Mouse (Mus musculus) midbrain, postnatal 0 days (tissue): Measurements from ENCODE around the gene Ifnar1. TPM values are rescaled to one million over a fixed set of nuclear protein-coding genes. Genes with fewer than 3 reads are reported as not detected.
A peak's percentile ranks its signal among the peaks of the same experiment; 100 is the strongest.
"Not testable (repeated sequence)": the region's sequence is repeated elsewhere in the genome, so short reads cannot be mapped to it uniquely, and the experiment has no call there.

ENCODE experiments used
- ATAC-seq: fragments of 200-750 bp; cut with Nextera tagmentation; 2 replicates; pipeline ENCODE4 v1.8.0; 2017; ENCODE audit warnings: moderate number of reproducible peaks, mild to moderate bottlenecking, moderate TSS enrichment, moderate library complexity; ENCODE audit not compliant: low FRiP score
- DNase-seq: peaks from one replicate; pipeline ENCODE4 v3.0.0-alpha.2; 2015; ENCODE audit warnings: low spot score
- H3K27ac ChIP-seq: fragments of 300-500 bp; sonication (generic); 2 replicates; pipeline ENCODE4 v1.5.1; 2014; ENCODE audit warnings: low read depth, mild to moderate bottlenecking, low read length, mixed read lengths
- H3K27me3 ChIP-seq: fragments of 300-500 bp; sonication (generic); 2 replicates; pipeline ENCODE4 v1.6.1; 2014; ENCODE audit warnings: low read length, control low read depth, mixed read lengths; ENCODE audit not compliant: insufficient read depth
- H3K36me3 ChIP-seq: fragments of 300-500 bp; sonication (generic); 2 replicates; pipeline ENCODE4 v1.6.1; 2014; ENCODE audit warnings: low read length, control low read depth, mixed read lengths; ENCODE audit not compliant: insufficient read depth
- H3K4me1 ChIP-seq: fragments of 300-500 bp; sonication (generic); 2 replicates; pipeline ENCODE4 v1.6.1; 2014; ENCODE audit warnings: mild to moderate bottlenecking, control low read depth, antibody characterized with exemption, low read length, mixed read lengths; ENCODE audit not compliant: insufficient read depth
- H3K4me2 ChIP-seq: fragments of 300-500 bp; sonication (generic); 2 replicates; pipeline ENCODE4 v1.6.1; 2014; ENCODE audit warnings: low read depth, mild to moderate bottlenecking, low read length, mixed read lengths; ENCODE audit not compliant: poor library complexity, severe bottlenecking
- H3K4me3 ChIP-seq: fragments of 300-500 bp; sonication (generic); 2 replicates; pipeline ENCODE4 v1.5.1; 2014; ENCODE audit warnings: low read depth, mild to moderate bottlenecking, low read length, moderate library complexity
- H3K9ac ChIP-seq: fragments of 300-500 bp; sonication (generic); replicated peaks from 2 replicates; pipeline ENCODE4 v1.6.1; 2014; ENCODE audit warnings: mild to moderate bottlenecking, low read length, moderate library complexity, mixed read lengths; ENCODE audit not compliant: poor library complexity, severe bottlenecking
- H3K9me3 ChIP-seq: fragments of 300-500 bp; sonication (generic); 2 replicates; pipeline ENCODE4 v1.6.1; 2016; ENCODE audit warnings: low read length, control low read depth
- CTCF ChIP-seq: IDR thresholded peaks from 2 replicates; pipeline ENCODE4 v1.5.1; 2016; ENCODE audit warnings: antibody characterized with exemption, mild to moderate bottlenecking
- WGBS: fragments of 180-500 bp; shearing (Covaris S2); extraction: QIAGEN DNeasy Blood & Tissue Kit; methylation state at CpG from one replicate; pipeline ENCODE4 v1.1.7; 2014; 5-methylcytosine and 5-hydroxymethylcytosine counted together
- polyA plus RNA-seq: library from polyadenylated mRNA; unstranded; fragments of >200 nt; fragmentation: Nextera tagmentation; extraction: Ambion mirVana; gene quantifications from 2 replicates; pipeline ENCODE4 v1.2.1, GENCODE M21; 2015
- total RNA-seq: library from RNA; depleted of rRNA; stranded (reverse); fragments of >200 nt; gene quantifications from 2 replicates; pipeline ENCODE4 v1.2.3, GENCODE M21; 2014; rRNA removed

The Ifnar1 gene
- 61.1 and 78.9 TPM in 2 replicates for total RNA-seq
- 30.9 and 32.4 TPM in 2 replicates for polyA plus RNA-seq

DNA sequence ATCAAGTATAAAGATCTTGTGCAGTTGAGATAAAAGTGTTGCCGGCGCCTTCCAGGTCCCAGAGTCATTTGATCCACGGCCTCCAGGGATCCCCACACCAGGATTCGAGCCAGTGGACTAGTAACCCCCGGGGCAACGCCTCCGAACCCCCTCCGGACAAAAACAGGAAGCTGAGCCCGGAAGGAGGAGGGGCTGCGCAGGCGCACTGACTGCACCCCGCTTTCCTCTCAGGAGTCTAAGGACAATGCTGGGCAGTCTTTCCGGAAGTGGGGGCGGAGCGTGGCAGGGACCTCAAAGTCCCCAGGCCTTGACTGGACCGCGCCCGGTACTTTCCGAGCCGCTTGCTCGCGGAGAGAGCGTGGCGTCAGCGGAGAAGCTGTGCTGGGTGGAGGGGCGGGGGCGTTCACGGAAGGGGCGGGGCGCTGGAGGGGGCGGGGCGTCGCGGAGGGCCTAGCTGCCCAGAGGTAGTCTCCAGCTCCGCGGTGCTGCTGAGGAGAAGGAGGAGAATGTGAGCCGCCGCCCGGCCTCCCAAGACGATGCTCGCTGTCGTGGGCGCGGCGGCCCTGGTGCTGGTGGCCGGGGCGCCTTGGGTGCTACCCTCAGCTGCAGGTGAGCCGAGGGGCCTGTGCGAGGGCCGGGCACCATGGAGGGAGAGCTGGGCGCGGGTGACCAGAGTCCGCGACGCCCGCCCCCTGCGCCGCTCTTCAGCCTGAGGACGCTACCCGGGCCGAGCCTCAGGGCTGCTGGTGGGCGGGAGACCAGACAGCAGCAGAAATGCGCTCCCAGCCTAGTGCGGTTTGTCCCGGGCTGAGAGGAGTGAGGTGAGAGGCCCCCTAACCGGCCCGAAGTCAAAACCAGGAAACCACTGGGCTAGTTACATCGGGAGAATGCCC is at the start of gene Ifnar1:
Gene Ifnar1, plus strand, starts transcription at position 431 of the 893 bp plus-strand sequence.
- Histone ChIP-seq H3K27me3 (no peaks in the 10 kb centered on the region), H3K4me3 (peak within 1 kb of the TSS; percentile 95), H3K9me3 (no peaks in the 10 kb centered on the region), H3K27ac (peak within 1 kb of the TSS; percentile 94), H3K9ac (peak within 1 kb of the TSS; percentile 98), H3K4me2 (peak within 1 kb of the TSS; percentile 72), H3K36me3 (no peaks in the 10 kb centered on the region; the same call in 1 of the 2 replicates), H3K4me1 (peaks cover 8% of the 10 kb centered on the region; the same call in 1 of the 2 replicates)
- ATAC-seq (peak; percentile 97), DNase-seq (peak; percentile 99)
- no peak for TF ChIP-seq CTCF
- under 1% methylated on average over 54 of the region's 68 CpGs for WGBS

DNA sequence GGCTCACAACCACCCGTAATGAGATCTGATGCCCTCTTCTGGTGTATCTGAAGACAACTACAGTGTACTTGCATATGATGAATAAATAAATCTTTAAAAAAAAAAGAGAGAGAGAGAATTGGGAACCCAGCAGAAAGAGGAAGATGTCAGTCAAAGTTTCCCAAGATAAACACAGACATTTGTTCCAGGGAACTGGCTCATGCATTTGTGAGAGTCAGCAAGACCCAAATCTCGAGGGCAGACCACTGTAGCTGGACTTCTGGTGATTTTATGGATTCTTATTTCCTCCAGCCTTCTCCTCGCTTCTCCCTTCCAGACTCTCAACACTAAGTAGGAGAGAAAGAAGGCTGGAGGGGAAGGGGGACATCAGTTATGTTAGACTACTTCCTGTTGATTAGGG is 47.0 kb upstream of the Ifnar1 start:
- WGBS, result 85% methylated on average over 3 of the region's 3 CpGs
- no peaks in the 10 kb centered on the region for H3K9me3 ChIP-seq
- no peak overlapping the region for H3K4me2 ChIP-seq
- TF ChIP-seq CTCF, result no peak
- DNase-seq, result no peak
- no peaks in the 10 kb centered on the region for H3K36me3 ChIP-seq
- no peak overlapping the region for H3K4me3 ChIP-seq
- H3K27me3 ChIP-seq, result no peaks in the 10 kb centered on the region
- no peak overlapping the region for H3K9ac ChIP-seq
- no peak for ATAC-seq
- H3K27ac ChIP-seq, result no peak overlapping the region
- no peaks in the 10 kb centered on the region for H3K4me1 ChIP-seq

DNA sequence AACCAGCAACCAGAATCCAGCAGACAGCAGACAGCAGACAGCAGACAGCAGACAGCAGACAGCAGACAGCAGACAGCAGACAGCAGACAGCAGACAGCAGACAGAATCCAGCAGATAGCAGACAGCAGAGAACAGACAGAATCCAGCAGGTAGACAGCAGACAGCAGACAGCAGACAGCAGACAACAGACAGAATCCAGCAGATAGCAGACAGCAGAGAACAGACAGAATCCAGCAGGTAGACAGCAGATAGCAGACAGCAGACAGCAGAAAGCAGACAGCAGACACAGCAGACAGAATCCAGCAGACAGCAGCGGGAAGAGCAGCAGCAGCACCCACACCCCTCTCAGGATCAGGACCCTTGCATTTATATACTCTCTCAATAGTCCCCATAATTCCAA is 46.4 kb upstream of the Ifnar1 start:
- 87% methylated on average over 1 of the region's 1 CpGs for WGBS
- H3K4me3 ChIP-seq, H3K9me3 ChIP-seq, H3K27ac ChIP-seq, DNase-seq, H3K4me1 ChIP-seq, ATAC-seq, H3K27me3 ChIP-seq, H3K9ac ChIP-seq, H3K4me2 ChIP-seq, H3K36me3 ChIP-seq: not testable (repeated sequence)

DNA sequence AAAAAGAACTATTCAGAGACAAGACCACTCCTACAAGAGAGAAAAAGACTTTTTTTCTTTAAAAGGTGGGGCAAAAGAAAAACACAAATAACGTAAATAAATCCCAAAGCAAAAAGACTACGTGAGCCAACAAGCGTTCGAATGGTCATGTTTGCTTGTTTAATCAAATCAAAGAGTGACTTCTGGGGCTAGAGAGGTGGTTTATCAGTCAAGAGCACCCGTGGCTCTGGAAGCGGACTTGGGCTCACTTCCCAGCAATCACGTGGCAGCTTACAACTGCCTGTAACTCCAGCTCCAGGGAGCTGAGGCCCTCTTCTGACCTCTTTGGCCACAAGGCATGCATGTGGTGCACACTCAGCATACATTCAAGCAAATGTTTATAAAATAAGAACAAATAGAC is 43.7 kb upstream of the Ifnar1 start:
- Histone ChIP-seq H3K4me1 (no peaks in the 10 kb centered on the region), H3K4me3 (no peak overlapping the region), H3K36me3 (no peaks in the 10 kb centered on the region), H3K9ac (no peak overlapping the region), H3K27ac (no peak overlapping the region), H3K4me2 (no peak overlapping the region), H3K27me3 (no peaks in the 10 kb centered on the region), H3K9me3 (no peaks in the 10 kb centered on the region)
- no peak for DNase-seq
- 62% methylated on average over 7 of the region's 7 CpGs for WGBS
- ATAC-seq, result no peak
- TF ChIP-seq CTCF, result 0 out of 2 replicates have a peak, but pooled peaks have one; percentile 9

DNA sequence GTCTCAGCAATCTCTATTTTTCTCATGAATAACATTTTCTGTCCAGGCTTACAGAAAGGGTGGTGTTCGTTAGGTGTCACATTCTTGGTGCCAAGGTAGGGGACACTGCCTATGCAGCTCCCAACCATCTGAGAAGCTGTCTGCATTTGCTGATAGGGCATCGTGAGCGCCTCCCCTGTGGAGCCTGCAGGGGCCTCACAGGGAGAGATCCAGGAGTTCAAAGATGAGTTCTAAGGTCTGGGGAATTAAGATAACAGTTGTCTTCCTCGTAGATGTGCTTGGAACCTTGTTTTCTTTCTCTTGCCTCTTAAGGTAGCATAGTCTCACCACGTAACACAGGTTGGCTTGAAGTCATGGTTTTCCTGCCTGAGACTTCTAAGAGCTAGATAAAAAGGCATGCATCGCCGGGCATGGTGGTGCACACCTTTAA is 43.2 kb upstream of the Ifnar1 start:
- no peaks in the 10 kb centered on the region for H3K36me3 ChIP-seq
- no peak overlapping the region for H3K27ac ChIP-seq
- no peak overlapping the region for H3K4me2 ChIP-seq
- no peak overlapping the region for H3K4me3 ChIP-seq
- no peak for TF ChIP-seq CTCF
- H3K9me3 ChIP-seq, result no peaks in the 10 kb centered on the region
- H3K4me1 ChIP-seq, result no peaks in the 10 kb centered on the region
- 78% methylated on average over 7 of the region's 7 CpGs for WGBS
- ATAC-seq (no peak), DNase-seq (no peak)
- H3K27me3 ChIP-seq, result no peaks in the 10 kb centered on the region
- H3K9ac ChIP-seq, result no peak overlapping the region

DNA sequence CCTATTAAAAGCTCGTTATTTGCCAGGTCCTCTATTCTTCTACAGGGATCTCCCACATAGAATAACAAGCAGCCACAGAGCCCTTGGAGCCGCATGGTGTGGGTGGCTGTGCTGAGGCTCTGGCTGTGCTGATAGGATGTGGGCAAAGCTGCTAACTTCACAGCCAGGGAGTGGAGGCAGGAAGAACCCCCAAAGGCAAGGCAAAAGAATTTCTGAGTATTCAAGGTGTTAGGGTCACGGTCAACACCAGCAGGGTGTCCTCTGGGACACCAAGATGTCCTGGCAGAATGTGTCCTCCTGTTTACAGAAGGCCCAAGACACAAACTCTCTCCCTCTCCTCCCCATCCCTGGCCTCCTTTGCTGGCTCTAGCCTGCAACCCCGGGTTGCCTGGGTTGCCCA is 42.6 kb upstream of the Ifnar1 start:
- Histone ChIP-seq H3K4me1 (no peaks in the 10 kb centered on the region), H3K27ac (no peak overlapping the region), H3K27me3 (no peaks in the 10 kb centered on the region), H3K36me3 (no peaks in the 10 kb centered on the region), H3K9ac (no peak overlapping the region), H3K9me3 (no peaks in the 10 kb centered on the region), H3K4me3 (no peak overlapping the region), H3K4me2 (no peak overlapping the region)
- WGBS, result 78% methylated on average over 4 of the region's 4 CpGs
- DNase-seq (no peak), ATAC-seq (no peak)
- TF ChIP-seq CTCF, result no peak
